Mouse (Mus musculus) lung, embryonic 14.5 days (tissue): ENCODE results near the gene Colgalt2. TPM values are rescaled to one million over a fixed set of nuclear protein-coding genes. Genes with fewer than 3 reads are reported as not detected.

Experiments used
- ATAC-seq: fragments of 200-750 bp; cut with Nextera tagmentation; 2 replicates; pipeline ENCODE4 v1.8.0; 2017; ENCODE audit warnings: mild to moderate bottlenecking, moderate TSS enrichment, moderate library complexity; ENCODE audit not compliant: insufficient read depth
- DNase-seq: peaks from one replicate; pipeline ENCODE4 v3.0.0-alpha.2; 2015
- H3K27ac ChIP-seq: fragments of 300-500 bp; sonication (generic); 2 replicates; pipeline ENCODE4 v1.5.1; 2014; ENCODE audit warnings: low read depth, mild to moderate bottlenecking, moderate library complexity
- H3K27me3 ChIP-seq: fragments of 300-500 bp; sonication (generic); 2 replicates; pipeline ENCODE4 v1.6.1; 2014; ENCODE audit warnings: low read length, control low read depth; ENCODE audit not compliant: insufficient read depth
- H3K36me3 ChIP-seq: fragments of 300-500 bp; sonication (generic); 2 replicates; pipeline ENCODE4 v1.6.1; 2014; ENCODE audit warnings: control low read depth; ENCODE audit not compliant: insufficient read depth
- H3K4me1 ChIP-seq: fragments of 300-500 bp; sonication (generic); 2 replicates; pipeline ENCODE4 v1.6.1; 2014; ENCODE audit warnings: antibody characterized with exemption, control low read depth; ENCODE audit not compliant: insufficient read depth
- H3K4me2 ChIP-seq: fragments of 300-500 bp; sonication (generic); 2 replicates; pipeline ENCODE4 v1.6.1; 2014; ENCODE audit warnings: mild to moderate bottlenecking
- H3K4me3 ChIP-seq: fragments of 300-500 bp; sonication (generic); 2 replicates; pipeline ENCODE4 v1.5.1; 2014; ENCODE audit warnings: low read depth, low read length
- H3K9ac ChIP-seq: fragments of 300-500 bp; sonication (generic); 2 replicates; pipeline ENCODE4 v1.6.1; 2014
- H3K9me3 ChIP-seq: fragments of 300-500 bp; sonication (generic); 2 replicates; pipeline ENCODE4 v1.6.1; 2016; ENCODE audit warnings: low read depth, low read length, control low read depth
- CTCF ChIP-seq: IDR thresholded peaks from 2 replicates; pipeline ENCODE4 v1.5.1; 2016; ENCODE audit warnings: antibody characterized with exemption, low read depth
- WGBS: fragments of 180-500 bp; shearing (Covaris S2); extraction: QIAGEN DNeasy Blood & Tissue Kit; methylation state at CpG from one replicate; pipeline ENCODE4 v1.1.7; 2014; 5-methylcytosine and 5-hydroxymethylcytosine counted together
- polyA plus RNA-seq: library from polyadenylated mRNA; unstranded; fragments of >200 nt; fragmentation: Nextera tagmentation; extraction: Ambion mirVana; gene quantifications from 2 replicates; pipeline ENCODE4 v1.2.1, GENCODE M21; 2014

Gene Colgalt2
- polyA plus RNA-seq, 1 experiment from 2014 or later: 0.92 TPM

GRCm38 (mm10) chr1:152543449-152544159 lies 144.0 kb downstream of the Colgalt2 start:
- TF ChIP-seq CTCF: no peak
- no peak for ATAC-seq
- H3K9me3 ChIP-seq: no peaks in the 10 kb centered on the region
- no peaks in the 10 kb centered on the region for H3K27me3 ChIP-seq
- peaks cover 63% of the 10 kb centered on the region for H3K36me3 ChIP-seq
- H3K4me3 ChIP-seq: no peak overlapping the region
- H3K4me1 ChIP-seq: no peaks in the 10 kb centered on the region
- H3K9ac ChIP-seq: no peak overlapping the region
- DNase-seq: no peak
- WGBS: 70% methylated on average over 2 of the region's 2 CpGs
- H3K4me2 ChIP-seq: no peak overlapping the region
- no peak overlapping the region for H3K27ac ChIP-seq

DNA sequence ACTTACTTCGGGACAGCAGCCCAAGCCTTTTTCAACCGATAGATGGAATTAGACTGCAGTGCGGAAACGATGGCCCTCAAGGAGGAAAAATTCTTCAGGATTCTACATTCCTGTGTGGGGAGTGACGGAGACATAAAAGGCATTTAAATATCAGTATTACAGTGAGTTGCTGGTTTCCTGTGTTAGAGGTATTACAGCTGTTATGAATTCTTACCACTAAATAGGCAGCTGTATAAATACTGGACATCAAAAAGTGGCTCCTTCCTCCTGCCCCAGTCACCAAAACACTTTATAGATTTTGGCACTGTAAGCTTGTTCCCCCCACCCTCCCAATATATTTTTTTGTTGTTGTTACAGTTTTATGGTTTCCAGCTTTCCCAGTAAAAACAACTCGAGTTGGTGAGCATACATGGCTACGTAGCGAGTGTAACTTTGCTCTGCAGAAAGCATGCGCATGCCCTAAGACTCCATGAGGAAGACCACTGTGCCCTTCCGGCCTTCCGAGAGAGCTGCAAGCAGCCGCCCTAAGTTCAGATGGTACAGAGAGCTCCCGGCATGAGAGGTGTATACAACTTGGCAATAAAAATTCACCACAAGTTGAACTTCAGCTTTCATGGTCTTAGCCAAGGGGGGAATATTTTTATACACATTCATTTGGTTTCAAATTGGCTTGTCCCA lies 149.6 kb downstream of the Colgalt2 start:
- peaks cover 19% of the 10 kb centered on the region for H3K4me1 ChIP-seq
- peaks cover 54% of the 10 kb centered on the region for H3K36me3 ChIP-seq
- no peaks in the 10 kb centered on the region for H3K9me3 ChIP-seq
- H3K27me3 ChIP-seq: no peaks in the 10 kb centered on the region
- peak; percentile 82 for ATAC-seq
- no peak overlapping the region for H3K9ac ChIP-seq
- H3K27ac ChIP-seq: peak overlapping the region; percentile 75
- TF ChIP-seq CTCF: 0 out of 2 replicates have a peak, but pooled peaks have one; percentile 6
- no peak overlapping the region for H3K4me2 ChIP-seq
- H3K4me3 ChIP-seq: no peak overlapping the region
- peak; percentile 80 for DNase-seq
- 36% methylated on average over 13 of the region's 13 CpGs for WGBS

DNA sequence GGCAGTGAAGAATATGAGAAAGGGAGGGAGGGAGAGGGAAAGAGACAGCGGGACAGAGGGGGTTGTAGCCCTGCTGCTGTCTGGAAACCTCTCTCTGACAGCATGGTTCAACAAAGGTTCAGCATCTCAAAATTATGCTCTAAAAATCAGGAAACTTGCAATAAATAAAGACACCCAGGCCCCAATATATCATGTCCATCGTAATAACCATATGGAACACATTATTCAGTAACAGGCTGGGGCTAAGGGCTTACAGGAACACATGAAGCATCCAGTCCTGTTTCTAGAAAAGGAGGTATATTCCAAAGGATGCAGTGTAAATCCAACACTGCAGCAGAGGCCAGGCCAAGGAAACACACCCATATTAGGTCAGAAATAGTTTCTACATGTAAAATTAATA lies 150.9 kb downstream of the Colgalt2 start:
- H3K36me3 ChIP-seq: peaks cover 59% of the 10 kb centered on the region

GRCm38 (mm10) chr1:152550973-152551372 lies 151.3 kb downstream of the Colgalt2 start:
- DNase-seq (no peak), ATAC-seq (no peak)
- Histone ChIP-seq H3K4me1 (peaks cover 28% of the 10 kb centered on the region), H3K27ac (peak overlapping the region; percentile 70; the same call in 1 of the 2 replicates), H3K9ac (no peak overlapping the region), H3K4me3 (no peak overlapping the region), H3K36me3 (peaks cover 58% of the 10 kb centered on the region), H3K27me3 (no peaks in the 10 kb centered on the region), H3K9me3 (no peaks in the 10 kb centered on the region), H3K4me2 (no peak overlapping the region)
- no peak for TF ChIP-seq CTCF
- 43% methylated on average over 3 of the region's 3 CpGs for WGBS

More for the DNA sequence above, 150.9 kb downstream of the Colgalt2 start:
- ATAC-seq (peak; percentile 45), DNase-seq (peak; percentile 49)
- Histone ChIP-seq H3K27ac (peak overlapping the region; percentile 75; the same call in 1 of the 2 replicates), H3K9me3 (no peaks in the 10 kb centered on the region), H3K4me1 (peaks cover 23% of the 10 kb centered on the region), H3K4me3 (no peak overlapping the region), H3K27me3 (no peaks in the 10 kb centered on the region), H3K9ac (no peak overlapping the region), H3K4me2 (no peak overlapping the region)
- WGBS: 31% methylated on average over 2 of the region's 2 CpGs
- no peak for TF ChIP-seq CTCF

DNA sequence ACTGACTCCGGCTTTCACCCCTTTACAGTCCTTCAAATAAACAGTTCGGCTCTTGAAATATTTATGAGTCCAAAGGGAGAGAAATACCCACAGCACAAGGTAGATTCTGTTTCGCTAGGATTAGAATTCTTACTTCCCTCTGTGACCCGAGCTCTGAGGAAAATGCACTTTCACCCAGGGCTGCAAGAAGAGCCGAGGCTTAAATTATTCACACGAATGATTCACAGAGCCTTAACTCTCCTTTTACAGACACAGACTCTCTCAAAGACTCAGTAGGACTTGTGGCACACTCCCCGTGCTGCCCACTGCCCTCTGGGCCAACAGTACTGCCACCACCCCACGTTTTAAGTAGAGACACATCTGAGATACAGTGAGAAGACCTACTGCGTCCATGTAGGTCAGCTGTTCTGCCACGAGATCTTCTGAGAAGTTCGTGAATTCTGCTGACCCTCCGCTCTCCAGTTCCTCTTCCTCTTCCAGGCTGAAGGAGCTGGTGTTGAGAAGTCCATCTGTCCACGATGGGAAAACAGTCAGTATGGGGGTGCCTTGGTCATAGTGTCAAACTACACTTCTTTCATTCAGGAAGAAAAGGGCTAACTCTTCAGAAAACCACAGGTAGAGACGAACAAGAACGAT lies 154.4 kb downstream of the Colgalt2 start:
- Histone ChIP-seq H3K36me3 (peaks cover 38% of the 10 kb centered on the region), H3K9me3 (no peaks in the 10 kb centered on the region), H3K4me2 (no peak overlapping the region), H3K27ac (no peak overlapping the region), H3K27me3 (no peaks in the 10 kb centered on the region), H3K4me1 (peaks cover 38% of the 10 kb centered on the region), H3K4me3 (no peak overlapping the region), H3K9ac (no peak overlapping the region)
- 81% methylated on average over 15 of the region's 15 CpGs for WGBS
- ATAC-seq (no peak), DNase-seq (no peak)
- no peak for TF ChIP-seq CTCF

DNA sequence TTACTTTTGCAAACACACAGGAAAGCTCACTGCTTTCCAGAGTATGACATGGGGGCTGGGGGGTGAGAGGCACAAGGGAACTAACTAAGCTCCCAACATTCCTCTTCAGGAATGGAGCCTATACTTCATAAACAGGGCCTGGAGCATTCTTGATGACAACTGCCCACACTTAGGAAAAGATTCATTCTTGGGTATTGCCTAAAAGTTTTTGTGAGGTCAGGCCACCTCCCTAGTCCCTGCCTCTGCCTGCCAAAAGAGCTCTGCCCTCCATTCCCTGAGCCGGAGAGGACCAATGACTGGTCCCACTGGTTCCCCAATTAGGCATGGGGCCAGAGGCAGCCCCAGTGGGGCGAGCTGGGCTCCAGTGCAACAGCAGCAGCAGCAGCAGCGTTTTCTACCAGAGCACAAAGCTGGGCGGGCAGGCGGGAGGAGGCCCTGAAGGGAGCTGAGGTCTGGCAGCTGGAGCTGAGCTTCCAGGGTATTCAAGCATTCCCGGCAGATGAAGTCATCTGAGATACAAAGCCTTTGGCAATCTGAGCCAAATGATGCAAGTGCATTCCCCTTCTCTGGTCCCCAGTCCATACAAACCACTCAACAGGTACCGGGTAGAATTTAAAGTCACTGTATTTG lies 156.4 kb downstream of the Colgalt2 start:
- WGBS: 3% methylated on average over 7 of the region's 7 CpGs
- H3K4me3 ChIP-seq: no peak overlapping the region
- DNase-seq: peak; percentile 92
- H3K36me3 ChIP-seq: peaks cover 38% of the 10 kb centered on the region
- ATAC-seq: peak; percentile 96
- peak overlapping the region; percentile 32; the same call in 1 of the 2 replicates for H3K4me2 ChIP-seq
- no peaks in the 10 kb centered on the region for H3K27me3 ChIP-seq
- peaks cover 32% of the 10 kb centered on the region for H3K4me1 ChIP-seq
- no peak for TF ChIP-seq CTCF
- H3K9me3 ChIP-seq: no peaks in the 10 kb centered on the region
- H3K9ac ChIP-seq: peak overlapping the region; percentile 37
- peak overlapping the region; percentile 95 for H3K27ac ChIP-seq
